Mouse (Mus musculus): ENCODE data around the gene Abhd8. TPM values are rescaled to one million over a fixed set of nuclear protein-coding genes. Genes with fewer than 3 reads are reported as not detected.

The Abhd8 gene
- total RNA-seq, 1 experiment from 2014 or later = 2.2 TPM

- peak; percentile 84 for ATAC-seq (replicated peaks; ENCODE audit: insufficient number of reproducible peaks, low FRiP score, low TSS enrichment, poor library complexity, severe bottlenecking)
Measured at GRCm38 (mm10) chr8:71464513-71465500, 1.4 kb upstream of the Abhd8 start, which contains the start of gene Mrpl34. Mrpl34 (plus strand) TSS chr8:71464959.

- no peak for ATAC-seq (replicated peaks; ENCODE audit: insufficient number of reproducible peaks, low FRiP score, low TSS enrichment, poor library complexity, severe bottlenecking)
Measured at GRCm38 (mm10) chr8:71462786-71463185, 669 bp downstream of the Abhd8 start.

GRCm38 (mm10) chr8:71462191-71462590 lies 1.3 kb downstream of the Abhd8 start:
- no peak for ATAC-seq (replicated peaks; ENCODE audit: insufficient number of reproducible peaks, low FRiP score, low TSS enrichment, poor library complexity, severe bottlenecking)

GRCm38 (mm10) chr8:71461152-71461840 lies 2.2 kb downstream of the Abhd8 start:
- no peak for ATAC-seq (replicated peaks; ENCODE audit: insufficient number of reproducible peaks, low FRiP score, low TSS enrichment, poor library complexity, severe bottlenecking)

GRCm38 (mm10) chr8:71460716-71461115 lies 2.7 kb downstream of the Abhd8 start:
- ATAC-seq (replicated peaks; ENCODE audit: insufficient number of reproducible peaks, low FRiP score, low TSS enrichment, poor library complexity, severe bottlenecking) = no peak

- ATAC-seq (replicated peaks; ENCODE audit: insufficient number of reproducible peaks, low FRiP score, low TSS enrichment, poor library complexity, severe bottlenecking) = no peak
Measured at GRCm38 (mm10) chr8:71457659-71458270, 5.7 kb downstream of the Abhd8 start.

GRCm38 (mm10) chr8:71456906-71457305 lies 6.5 kb downstream of the Abhd8 start:
- no peak for ATAC-seq (replicated peaks; ENCODE audit: insufficient number of reproducible peaks, low FRiP score, low TSS enrichment, poor library complexity, severe bottlenecking)

GRCm38 (mm10) chr8:71454668-71455067 lies 8.8 kb downstream of the Abhd8 start:
- no peak for ATAC-seq (replicated peaks; ENCODE audit: insufficient number of reproducible peaks, low FRiP score, low TSS enrichment, poor library complexity, severe bottlenecking)

GRCm38 (mm10) chr8:71452669-71453068 lies 10.8 kb downstream of the Abhd8 start:
- ATAC-seq (replicated peaks; ENCODE audit: insufficient number of reproducible peaks, low FRiP score, low TSS enrichment, poor library complexity, severe bottlenecking) = no peak

GRCm38 (mm10) chr8:71451777-71452176 lies 11.7 kb downstream of the Abhd8 start:
- ATAC-seq (replicated peaks; ENCODE audit: insufficient number of reproducible peaks, low FRiP score, low TSS enrichment, poor library complexity, severe bottlenecking) = no peak

GRCm38 (mm10) chr8:71451337-71451736 lies 12.1 kb downstream of the Abhd8 start:
- no peak for ATAC-seq (replicated peaks; ENCODE audit: insufficient number of reproducible peaks, low FRiP score, low TSS enrichment, poor library complexity, severe bottlenecking)

- ATAC-seq (replicated peaks; ENCODE audit: insufficient number of reproducible peaks, low FRiP score, low TSS enrichment, poor library complexity, severe bottlenecking) = no peak
Measured at GRCm38 (mm10) chr8:71445096-71445495, 18.4 kb downstream of the Abhd8 start.

- ATAC-seq (replicated peaks; ENCODE audit: insufficient number of reproducible peaks, low FRiP score, low TSS enrichment, poor library complexity, severe bottlenecking) = peak; percentile 90
Measured at GRCm38 (mm10) chr8:71441404-71441803, 22.1 kb downstream of the Abhd8 start.

GRCm38 (mm10) chr8:71437041-71437440 lies 26.4 kb downstream of the Abhd8 start:
- no peak for ATAC-seq (replicated peaks; ENCODE audit: insufficient number of reproducible peaks, low FRiP score, low TSS enrichment, poor library complexity, severe bottlenecking)

- peak; percentile 82 for ATAC-seq (replicated peaks; ENCODE audit: insufficient number of reproducible peaks, low FRiP score, low TSS enrichment, poor library complexity, severe bottlenecking)
Measured at GRCm38 (mm10) chr8:71432935-71433334, 30.5 kb downstream of the Abhd8 start.

GRCm38 (mm10) chr8:71422121-71422520 lies 41.3 kb downstream of the Abhd8 start:
- ATAC-seq (replicated peaks; ENCODE audit: insufficient number of reproducible peaks, low FRiP score, low TSS enrichment, poor library complexity, severe bottlenecking) = no peak

- no peak for ATAC-seq (replicated peaks; ENCODE audit: insufficient number of reproducible peaks, low FRiP score, low TSS enrichment, poor library complexity, severe bottlenecking)
Measured at GRCm38 (mm10) chr8:71411535-71412273, 51.8 kb downstream of the Abhd8 start.

- no peak for ATAC-seq (replicated peaks; ENCODE audit: insufficient number of reproducible peaks, low FRiP score, low TSS enrichment, poor library complexity, severe bottlenecking)
Measured at GRCm38 (mm10) chr8:71408231-71408630, 55.2 kb downstream of the Abhd8 start.

GRCm38 (mm10) chr8:71407441-71407840 lies 56.0 kb downstream of the Abhd8 start:
- ATAC-seq (replicated peaks; ENCODE audit: insufficient number of reproducible peaks, low FRiP score, low TSS enrichment, poor library complexity, severe bottlenecking) = no peak

Data from monocyte, adult 5-6 weeks (primary cell).